Mouse (Mus musculus): ENCODE data around the gene Mlkl. TPM values are rescaled to one million over a fixed set of nuclear protein-coding genes. Genes with fewer than 3 reads are reported as not detected.
A peak's percentile ranks its signal among the peaks of the same experiment; 100 is the strongest.
"Not testable (repeated sequence)": the region's sequence is repeated elsewhere in the genome, so short reads cannot be mapped to it uniquely, and the experiment has no call there.

The Mlkl gene
- polyA plus RNA-seq, 1 experiment from 2014 or later, result 0.18 TPM

DNA sequence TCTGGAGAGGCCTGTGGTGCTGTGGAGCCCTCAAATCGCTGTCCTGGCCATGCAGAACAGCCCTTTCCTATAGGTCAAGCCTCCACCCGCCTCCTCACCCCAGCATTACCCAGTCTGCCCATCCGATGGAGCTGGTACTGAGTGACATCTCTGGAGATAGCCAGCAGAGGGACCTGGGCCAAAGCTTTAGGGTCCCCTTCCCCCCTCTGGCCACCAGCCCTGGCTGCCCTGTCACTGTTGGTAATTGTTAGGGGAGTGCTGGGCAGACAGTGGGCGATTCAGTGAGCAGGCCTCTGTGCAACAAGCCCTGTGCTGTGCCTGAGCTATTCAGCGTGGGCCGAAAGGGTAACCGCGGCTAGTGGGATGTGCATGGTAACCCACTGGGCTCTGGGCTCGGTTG lies 15.5 kb upstream of the Mlkl start:
- WGBS, result 78% methylated on average over 9 of the region's 9 CpGs
- no peaks in the 10 kb centered on the region for H3K4me1 ChIP-seq (replicated peaks)
- H3K36me3 ChIP-seq, result no peaks in the 10 kb centered on the region
- H3K4me2 ChIP-seq, result no peak overlapping the region
- H3K27ac ChIP-seq (replicated peaks), result no peak overlapping the region
- no peak for ATAC-seq (ENCODE audit: low read depth)
- H3K9me3 ChIP-seq, result no peaks in the 10 kb centered on the region
- no peaks in the 10 kb centered on the region for H3K27me3 ChIP-seq
- H3K9ac ChIP-seq, result no peak overlapping the region
- no peak overlapping the region for H3K4me3 ChIP-seq

DNA sequence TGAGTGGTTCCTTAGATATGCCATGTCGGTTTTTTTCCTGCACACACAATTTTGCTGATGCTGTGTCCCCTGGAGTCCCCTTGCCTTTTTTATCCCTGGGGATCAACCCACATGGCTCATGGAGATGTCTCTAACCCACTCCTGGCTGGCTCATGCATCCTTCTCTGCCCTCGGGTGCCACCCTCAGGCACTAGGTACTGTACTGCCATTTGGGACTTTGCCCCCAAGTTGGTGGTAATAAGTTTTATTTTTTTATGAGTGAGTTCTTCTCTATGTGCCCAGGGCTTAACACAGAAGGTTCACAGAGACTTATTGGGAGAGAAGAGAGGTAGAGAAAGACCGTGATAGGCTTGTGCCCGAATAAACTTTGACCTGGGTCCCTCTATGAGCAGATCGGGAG lies 14.3 kb upstream of the Mlkl start:
- ATAC-seq (ENCODE audit: low read depth), result no peak
- Histone ChIP-seq H3K27me3 (no peaks in the 10 kb centered on the region), H3K27ac (replicated peaks) (no peak overlapping the region), H3K4me2 (no peak overlapping the region), H3K9me3 (no peaks in the 10 kb centered on the region), H3K4me3 (no peak overlapping the region), H3K4me1 (replicated peaks) (no peaks in the 10 kb centered on the region), H3K9ac (no peak overlapping the region), H3K36me3 (no peaks in the 10 kb centered on the region)
- 91% methylated on average over 5 of the region's 5 CpGs for WGBS

- Histone ChIP-seq H3K27me3 (no peaks in the 10 kb centered on the region), H3K9me3 (no peaks in the 10 kb centered on the region), H3K36me3 (no peaks in the 10 kb centered on the region), H3K27ac (replicated peaks) (no peak overlapping the region), H3K4me2 (no peak overlapping the region), H3K9ac (no peak overlapping the region), H3K4me1 (replicated peaks) (no peaks in the 10 kb centered on the region), H3K4me3 (no peak overlapping the region)
- WGBS, result 89% methylated on average over 6 of the region's 6 CpGs
- no peak for ATAC-seq (ENCODE audit: low read depth)
Observed at GRCm38 (mm10) chr8:111350577-111350976, 12.6 kb upstream of the Mlkl start.

GRCm38 (mm10) chr8:111343225-111343624 lies 5.2 kb upstream of the Mlkl start:
- WGBS, result 21% methylated on average over 5 of the region's 5 CpGs
- Histone ChIP-seq H3K4me1 (replicated peaks) (peaks cover 3% of the 10 kb centered on the region; the same call in 1 of the 2 replicates), H3K9me3 (no peaks in the 10 kb centered on the region)

GRCm38 (mm10) chr8:111340186-111340585 lies 2.2 kb upstream of the Mlkl start:
- Histone ChIP-seq H3K4me2 (no peak overlapping the region), H3K27ac (replicated peaks) (no peak overlapping the region), H3K4me1 (replicated peaks) (peaks cover 13% of the 10 kb centered on the region), H3K9me3 (no peaks in the 10 kb centered on the region), H3K4me3 (no peak overlapping the region), H3K27me3 (peaks cover 25% of the 10 kb centered on the region), H3K36me3 (no peaks in the 10 kb centered on the region), H3K9ac (no peak overlapping the region)
- ATAC-seq (ENCODE audit: low read depth), result no peak
- 86% methylated on average over 3 of the region's 3 CpGs for WGBS

More at GRCm38 (mm10) chr8:111343225-111343624, 5.2 kb upstream of the Mlkl start:
- no peak for ATAC-seq (ENCODE audit: low read depth)
- Histone ChIP-seq H3K27me3 (peaks cover 15% of the 10 kb centered on the region), H3K27ac (replicated peaks) (no peak overlapping the region), H3K9ac (no peak overlapping the region), H3K4me3 (no peak overlapping the region), H3K36me3 (no peaks in the 10 kb centered on the region), H3K4me2 (no peak overlapping the region)

DNA sequence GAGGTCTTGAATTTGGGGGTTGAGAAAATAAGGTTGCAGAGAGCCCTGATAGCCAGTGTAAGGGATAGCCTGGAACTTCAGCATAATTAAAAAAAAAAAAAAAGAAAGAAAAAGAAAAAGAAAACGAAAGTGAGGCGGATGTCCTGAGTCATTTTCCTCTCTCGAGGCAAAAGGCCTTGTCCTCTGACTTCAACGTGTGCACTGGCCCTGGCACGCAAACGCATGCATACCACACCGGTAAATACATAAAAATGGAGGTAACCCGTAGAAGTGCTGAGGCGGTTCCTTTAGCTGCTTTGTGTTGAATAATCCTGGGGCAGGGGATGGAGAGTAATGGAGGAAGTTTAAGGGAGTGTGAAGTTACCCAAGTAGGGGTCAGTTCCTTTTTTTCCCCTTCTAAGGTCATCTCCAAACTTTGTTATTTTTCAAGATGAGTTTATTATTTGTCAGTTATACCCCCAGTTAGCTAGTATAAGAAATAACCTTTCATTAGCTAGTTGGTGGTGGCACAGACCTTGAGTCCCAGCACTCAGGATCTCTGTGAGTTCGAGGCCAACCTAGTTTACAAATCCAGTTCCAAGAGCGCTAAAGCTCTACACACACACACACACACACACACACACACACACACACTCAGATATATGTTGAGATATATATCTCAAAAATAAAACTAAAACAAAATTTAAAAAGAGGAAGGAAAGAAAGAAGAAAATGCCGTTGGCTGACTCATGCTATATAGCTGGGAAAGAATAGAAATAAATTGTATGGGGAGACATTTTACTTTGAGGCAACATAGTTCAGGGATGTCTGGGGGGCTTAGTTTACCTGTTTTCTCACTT lies 612 bp upstream of the Mlkl start:
- H3K27ac ChIP-seq (replicated peaks), result no peak overlapping the region
- ATAC-seq (ENCODE audit: low read depth), result no peak
- H3K4me2 ChIP-seq, result peak overlapping the region; percentile 74
- peaks cover 13% of the 10 kb centered on the region for H3K4me1 ChIP-seq (replicated peaks)
- WGBS, result 52% methylated on average over 12 of the region's 12 CpGs
- H3K27me3 ChIP-seq, result peaks cover 25% of the 10 kb centered on the region
- no peak overlapping the region for H3K9ac ChIP-seq
- no peaks in the 10 kb centered on the region for H3K9me3 ChIP-seq
- no peaks in the 10 kb centered on the region for H3K36me3 ChIP-seq
- H3K4me3 ChIP-seq, result peak overlapping the region; percentile 42

- H3K4me2 ChIP-seq, result peak overlapping the region; percentile 74
- no peak for ATAC-seq (ENCODE audit: low read depth)
- H3K4me1 ChIP-seq (replicated peaks), result peaks cover 13% of the 10 kb centered on the region
- no peaks in the 10 kb centered on the region for H3K9me3 ChIP-seq
- peak overlapping the region; percentile 42 for H3K4me3 ChIP-seq
- H3K27me3 ChIP-seq, result peaks cover 25% of the 10 kb centered on the region
- H3K27ac ChIP-seq (replicated peaks), result no peak overlapping the region
- 28% methylated on average over 17 of the region's 17 CpGs for WGBS
- H3K9ac ChIP-seq, result peak overlapping the region; percentile 63; the same call in 1 of the 2 replicates
- H3K36me3 ChIP-seq, result no peaks in the 10 kb centered on the region
Observed at GRCm38 (mm10) chr8:111337311-111337889, 577 bp downstream of the Mlkl start.

DNA sequence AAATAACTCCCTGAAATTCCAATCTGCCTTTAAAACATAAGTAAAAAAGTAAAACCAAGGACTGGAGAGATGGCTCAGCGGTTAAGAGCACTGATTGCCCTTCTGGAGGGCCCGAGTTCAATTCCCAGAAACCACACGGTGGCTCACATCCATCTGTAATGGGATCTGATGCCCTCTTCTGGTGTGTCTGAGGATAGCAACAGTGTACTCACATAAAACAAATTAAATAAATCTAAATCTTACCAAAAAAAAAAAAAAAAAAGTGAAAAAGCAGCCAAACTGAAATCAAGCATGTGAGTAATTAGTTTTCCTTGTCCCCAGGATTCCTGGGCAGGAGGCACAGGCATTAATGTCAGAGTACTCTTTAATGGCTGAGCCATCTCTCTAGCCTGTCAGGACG lies 1.3 kb downstream of the Mlkl start:
- peaks cover 25% of the 10 kb centered on the region for H3K27me3 ChIP-seq
- no peak overlapping the region for H3K4me3 ChIP-seq
- no peaks in the 10 kb centered on the region for H3K36me3 ChIP-seq
- H3K27ac ChIP-seq (replicated peaks), result no peak overlapping the region
- H3K4me1 ChIP-seq (replicated peaks), result peaks cover 13% of the 10 kb centered on the region
- no peak overlapping the region for H3K9ac ChIP-seq
- no peaks in the 10 kb centered on the region for H3K9me3 ChIP-seq
- no peak for ATAC-seq (ENCODE audit: low read depth)
- 78% methylated on average over 4 of the region's 4 CpGs for WGBS
- H3K4me2 ChIP-seq, result no peak overlapping the region

DNA sequence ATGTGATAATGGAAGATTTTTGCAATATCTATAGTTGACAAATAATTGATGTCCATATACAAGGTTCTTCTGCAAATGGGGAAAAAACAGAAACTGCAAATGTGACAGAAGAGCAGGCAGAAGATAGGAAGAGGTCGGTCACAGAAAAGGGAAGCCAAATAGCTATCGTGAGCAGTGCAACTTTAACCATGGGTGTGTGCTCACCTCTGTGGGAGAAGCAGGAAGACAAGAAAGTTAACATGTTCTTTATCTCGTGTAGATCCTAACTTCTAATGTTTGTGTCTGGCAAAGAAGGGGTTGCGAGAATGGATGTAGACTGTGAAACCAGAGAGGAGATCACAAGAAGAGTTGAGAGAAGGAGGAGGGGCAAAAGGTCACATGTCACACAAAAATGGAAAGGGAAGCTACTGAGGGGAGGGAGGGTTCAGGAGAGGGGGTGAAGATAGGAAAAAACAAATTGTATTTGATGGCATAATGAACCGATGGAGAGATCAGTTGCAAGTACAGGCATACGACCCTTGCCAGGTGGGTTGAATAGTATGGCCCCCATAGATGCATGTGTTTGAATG lies 12.7 kb downstream of the Mlkl start:
- Histone ChIP-seq H3K9me3 (no peaks in the 10 kb centered on the region), H3K4me3 (no peak overlapping the region), H3K36me3 (no peaks in the 10 kb centered on the region), H3K4me2 (no peak overlapping the region), H3K27me3 (no peaks in the 10 kb centered on the region), H3K27ac (replicated peaks) (no peak overlapping the region), H3K9ac (no peak overlapping the region), H3K4me1 (replicated peaks) (no peaks in the 10 kb centered on the region)
- ATAC-seq (ENCODE audit: low read depth), result no peak
- WGBS, result 86% methylated on average over 6 of the region's 6 CpGs

GRCm38 (mm10) chr8:111314729-111315128 lies 23.2 kb downstream of the Mlkl start:
- no peaks in the 10 kb centered on the region for H3K36me3 ChIP-seq
- no peaks in the 10 kb centered on the region for H3K9me3 ChIP-seq
- no peak overlapping the region for H3K4me2 ChIP-seq
- no peaks in the 10 kb centered on the region for H3K27me3 ChIP-seq
- H3K27ac ChIP-seq (replicated peaks), result no peak overlapping the region
- no peak overlapping the region for H3K9ac ChIP-seq
- H3K4me3 ChIP-seq, result no peak overlapping the region
- no peaks in the 10 kb centered on the region for H3K4me1 ChIP-seq (replicated peaks)
- no peak for ATAC-seq (ENCODE audit: low read depth)
- WGBS, result 88% methylated on average over 12 of the region's 12 CpGs

DNA sequence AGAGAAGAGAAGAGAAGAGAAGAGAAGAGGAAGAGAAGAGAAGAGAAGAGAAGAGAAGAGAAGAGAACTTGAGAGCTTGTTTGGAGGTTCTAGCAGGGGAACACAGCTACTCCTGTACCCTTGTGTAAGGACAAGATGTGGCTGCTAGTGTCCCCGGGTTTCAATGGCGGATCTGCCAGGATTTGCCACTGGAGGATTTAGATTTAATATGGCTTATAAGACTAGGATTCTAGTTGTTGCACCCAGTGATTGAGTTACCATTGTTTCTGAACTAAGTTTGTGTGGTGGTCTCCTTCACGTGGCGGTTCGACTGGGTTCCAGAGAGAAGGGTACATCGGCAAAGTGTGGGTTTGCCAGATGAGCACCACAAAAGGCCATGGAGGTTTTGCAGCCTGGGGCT lies 24.0 kb downstream of the Mlkl start:
- not testable (repeated sequence) for H3K9me3 ChIP-seq; H3K4me2 ChIP-seq; H3K27ac ChIP-seq (replicated peaks); H3K27me3 ChIP-seq; H3K36me3 ChIP-seq; ATAC-seq (ENCODE audit: low read depth); H3K9ac ChIP-seq; H3K4me1 ChIP-seq (replicated peaks); H3K4me3 ChIP-seq
- WGBS, result 94% methylated on average over 6 of the region's 6 CpGs

GRCm38 (mm10) chr8:111312758-111313162 lies 25.2 kb downstream of the Mlkl start:
- Histone ChIP-seq H3K9ac (no peak overlapping the region), H3K4me1 (replicated peaks) (no peaks in the 10 kb centered on the region), H3K27ac (replicated peaks) (no peak overlapping the region), H3K27me3 (no peaks in the 10 kb centered on the region), H3K9me3 (no peaks in the 10 kb centered on the region), H3K36me3 (no peaks in the 10 kb centered on the region), H3K4me3 (no peak overlapping the region), H3K4me2 (no peak overlapping the region)
- ATAC-seq (ENCODE audit: low read depth), result no peak
- WGBS, result 86% methylated on average over 3 of the region's 3 CpGs

Measured in neural tube, embryonic 13.5 days (tissue).